Mouse (Mus musculus): ENCODE results near the gene Ppp1r26.

Ppp1r26 gene

DNA sequence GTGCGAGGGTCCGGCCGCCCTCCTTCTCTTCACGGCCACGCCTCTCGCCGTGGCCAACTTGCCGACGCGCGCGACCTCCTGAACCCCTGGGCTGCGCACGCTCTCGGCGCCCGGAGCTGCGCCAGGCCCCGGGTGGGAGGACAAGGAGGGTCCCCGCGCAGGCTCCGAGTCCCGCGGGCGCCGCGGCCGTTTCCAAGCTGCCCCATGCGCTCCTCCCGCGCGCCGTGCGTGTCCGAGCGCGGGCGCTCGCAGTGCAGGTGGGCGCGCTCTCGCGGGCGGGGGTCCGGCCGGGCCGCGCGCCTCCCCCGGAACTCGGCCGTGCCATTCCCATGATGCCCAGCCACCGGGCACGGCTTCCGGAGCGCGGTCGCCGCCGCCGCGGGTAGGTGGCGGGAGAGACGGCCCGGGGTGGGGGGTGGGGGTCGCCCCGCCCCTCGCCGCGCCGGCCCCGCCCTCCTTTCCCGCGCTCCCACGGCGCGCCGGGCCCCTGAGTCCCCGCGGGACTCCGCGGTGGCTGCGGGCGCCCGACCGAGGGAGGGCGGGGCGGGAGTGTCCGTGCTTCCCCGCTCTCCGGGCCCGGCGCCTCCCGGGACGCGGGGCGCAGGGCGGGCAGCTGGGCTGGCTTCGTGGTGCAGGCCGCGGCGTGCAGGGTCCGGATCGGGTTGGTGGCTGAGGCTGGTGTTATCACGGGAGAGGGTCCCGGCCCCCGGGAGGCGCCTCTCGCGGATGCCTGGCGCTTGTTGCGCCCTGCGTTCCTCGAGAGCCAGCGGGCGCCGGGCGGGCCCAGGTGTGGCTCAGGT is at the start of gene Ppp1r26:
TSS of gene Ppp1r26 (plus strand) at position 286 of the 800 bp plus-strand sequence.
- in situ Hi-C loops (cut with MboI, MseI), result no loop called here

DNA sequence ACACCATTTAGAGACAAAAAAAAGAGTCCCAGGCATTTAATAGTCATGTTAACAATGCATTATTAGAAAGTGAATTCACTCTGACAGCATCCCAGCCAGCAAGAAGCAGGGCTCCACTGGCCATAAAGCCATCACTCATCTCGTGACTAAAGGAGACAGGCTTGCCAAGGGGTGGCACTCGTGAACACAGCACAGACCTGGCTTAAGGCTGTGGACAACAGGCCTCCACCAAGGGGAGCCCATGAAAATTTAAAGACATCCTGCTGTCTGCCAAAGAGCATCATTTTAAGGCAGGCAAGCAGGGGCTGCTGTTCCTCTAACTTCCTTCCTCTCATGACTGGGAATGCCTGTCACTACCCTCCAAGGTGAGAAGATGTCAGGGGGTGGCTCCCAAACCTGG is 49.7 kb upstream of the Ppp1r26 start:
- in situ Hi-C loops (cut with MboI, MseI), result no loop called here

DNA sequence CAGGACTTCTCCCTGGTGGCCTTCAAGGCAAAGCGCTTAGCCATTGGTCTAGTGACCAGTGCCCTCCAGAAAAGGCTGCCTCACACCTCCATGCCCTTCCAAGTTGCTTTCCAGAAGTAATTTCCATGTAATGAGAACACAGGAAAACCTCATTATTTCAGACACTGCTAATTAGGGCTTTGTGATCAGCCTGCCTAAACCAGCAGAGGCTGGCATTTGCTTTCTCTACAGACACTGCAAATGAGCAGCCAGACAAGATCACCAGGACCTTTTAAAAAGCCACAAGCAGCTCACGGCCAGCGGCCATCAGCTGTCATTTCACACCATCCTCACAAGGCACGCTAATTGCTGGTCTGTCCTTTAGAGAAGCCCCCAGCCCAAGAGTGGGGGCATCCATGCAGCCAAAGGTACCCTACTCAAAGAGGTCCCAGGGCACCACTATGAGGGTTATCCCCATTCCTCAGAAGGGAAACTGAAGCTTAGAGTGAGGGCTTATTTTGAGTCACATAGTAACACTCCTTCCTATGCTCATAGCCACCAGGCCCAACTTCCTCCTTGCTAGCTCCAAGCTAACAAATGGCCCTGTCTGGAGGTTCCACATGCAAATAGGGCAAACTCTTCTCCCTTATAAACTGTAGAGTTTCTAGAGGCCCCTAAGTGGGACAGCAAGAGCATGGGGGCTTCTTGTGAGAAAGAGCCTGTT is 49.0 kb upstream of the Ppp1r26 start:
- in situ Hi-C loops (cut with MboI, MseI), result no loop called here

DNA sequence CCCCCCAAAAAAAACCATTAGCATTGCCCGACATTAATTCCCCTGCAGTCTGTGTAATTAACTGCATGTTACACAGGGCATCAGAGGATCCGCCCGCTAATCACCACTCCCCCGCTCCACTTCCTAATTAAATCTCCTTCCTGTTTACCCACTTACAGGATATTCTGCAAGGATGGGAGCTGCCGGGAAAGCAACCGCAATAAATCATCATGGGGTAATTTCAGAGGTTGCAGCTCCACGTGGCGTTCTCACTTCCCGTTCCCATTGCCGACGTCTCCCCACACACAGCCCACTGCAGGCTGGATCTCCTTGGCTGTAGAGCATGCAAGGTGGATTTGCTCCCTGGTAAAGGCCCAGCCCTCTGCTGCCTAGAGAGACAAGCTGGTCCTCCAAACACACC is 45.0 kb upstream of the Ppp1r26 start:
- in situ Hi-C loops (cut with MboI, MseI), result no loop called here

DNA sequence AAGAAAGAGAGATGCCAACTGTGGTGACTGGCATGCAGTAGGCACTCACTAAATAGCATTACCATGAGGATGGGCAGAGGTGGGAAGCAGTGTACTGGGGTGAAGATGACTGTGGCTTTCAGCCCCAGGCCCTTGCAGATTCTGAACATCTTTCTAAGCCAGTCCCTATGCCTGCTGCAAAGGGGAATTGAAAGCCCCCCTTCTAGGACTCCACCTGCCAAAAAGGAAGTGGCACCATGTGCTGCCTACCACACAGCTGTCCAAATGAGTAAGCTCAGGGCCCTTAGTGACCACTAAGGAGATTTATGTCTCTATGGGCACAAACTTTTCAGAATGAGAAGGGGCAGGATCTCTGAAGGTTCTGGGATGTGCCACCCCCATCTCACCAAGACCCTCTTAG is 44.5 kb upstream of the Ppp1r26 start:
- in situ Hi-C loops (cut with MboI, MseI), result no loop called here

DNA sequence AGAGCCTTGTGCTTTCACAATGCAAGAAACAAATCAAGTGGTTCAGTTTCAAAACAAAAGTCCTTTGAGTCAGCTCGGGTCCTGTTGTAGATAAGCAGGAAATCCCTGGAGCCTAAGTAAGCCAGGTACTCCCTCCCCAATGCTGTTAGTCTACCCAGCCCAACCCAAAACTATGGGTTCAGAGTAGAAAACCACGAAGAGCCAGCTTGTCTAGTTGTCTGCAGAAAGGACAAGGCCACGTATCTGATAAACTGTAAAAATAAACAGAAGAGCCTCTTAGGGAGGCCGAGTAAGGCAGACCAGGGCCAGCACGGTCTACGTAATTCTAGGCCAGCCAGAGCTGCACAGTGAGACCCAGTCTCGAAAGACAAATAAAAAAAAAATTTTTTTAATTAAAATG is 38.8 kb upstream of the Ppp1r26 start:
- in situ Hi-C loops (cut with MboI, MseI), result no loop called here

DNA sequence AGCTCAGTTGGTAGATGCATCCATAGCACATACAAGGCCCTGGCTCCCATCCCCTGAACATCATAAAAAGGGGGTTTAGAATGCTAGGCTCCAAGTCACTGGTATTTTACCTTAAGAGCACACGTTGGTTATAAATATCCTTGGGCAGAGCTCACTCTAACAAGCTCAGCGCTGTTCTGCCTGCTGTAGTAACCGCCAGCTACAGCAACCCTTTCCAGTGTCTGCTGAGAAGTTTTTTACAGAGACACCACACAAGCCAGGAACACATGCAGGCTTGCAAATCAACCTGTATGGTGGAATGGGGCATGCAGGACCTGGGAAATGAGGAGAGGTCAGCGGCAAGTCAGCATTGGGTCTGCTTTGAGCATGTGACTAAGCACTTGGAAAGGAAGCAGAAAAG is 37.5 kb upstream of the Ppp1r26 start:
- in situ Hi-C loops (cut with MboI, MseI), result no loop called here

DNA sequence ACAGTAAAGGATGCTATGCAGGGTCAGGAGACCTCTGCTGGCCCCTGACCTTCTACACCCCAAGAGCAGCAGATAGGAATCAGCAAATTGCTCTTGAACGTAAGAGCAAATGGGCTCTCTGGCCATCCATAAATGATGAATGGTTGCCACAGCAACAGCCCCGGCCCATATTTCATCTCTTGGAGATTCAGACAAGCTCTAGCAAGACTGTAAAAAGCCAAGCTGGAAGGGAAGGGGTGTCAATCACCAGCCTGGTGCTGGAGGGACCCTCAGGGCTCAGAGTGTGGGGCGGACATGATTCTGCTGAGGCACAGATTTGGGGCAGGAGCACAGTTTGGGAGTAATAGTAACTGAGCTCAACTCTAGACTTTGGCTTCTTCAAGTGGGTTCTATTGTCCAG is 37.0 kb upstream of the Ppp1r26 start:
- in situ Hi-C loops (cut with MboI, MseI), result no loop called here

DNA sequence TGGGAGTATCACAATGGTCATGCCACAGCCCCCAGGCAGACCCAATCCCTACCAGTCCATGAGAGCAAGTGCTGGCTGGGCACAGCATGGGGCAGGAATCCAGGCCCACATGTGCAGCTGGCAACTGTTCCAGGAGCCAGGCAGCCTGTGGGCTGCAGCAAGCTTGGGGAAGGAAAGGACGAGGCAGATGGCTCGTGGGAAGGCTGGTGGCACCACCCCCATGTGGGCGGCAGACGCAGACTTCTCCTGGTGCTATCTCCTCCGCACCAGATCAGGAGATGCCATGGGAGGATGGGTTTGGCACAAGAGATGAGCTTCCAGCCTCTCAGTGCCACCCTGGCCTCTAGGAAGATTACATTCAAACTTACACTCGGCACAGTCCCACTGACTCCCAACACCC is 33.7 kb upstream of the Ppp1r26 start:
- in situ Hi-C loops (cut with MboI, MseI), result no loop called here

DNA sequence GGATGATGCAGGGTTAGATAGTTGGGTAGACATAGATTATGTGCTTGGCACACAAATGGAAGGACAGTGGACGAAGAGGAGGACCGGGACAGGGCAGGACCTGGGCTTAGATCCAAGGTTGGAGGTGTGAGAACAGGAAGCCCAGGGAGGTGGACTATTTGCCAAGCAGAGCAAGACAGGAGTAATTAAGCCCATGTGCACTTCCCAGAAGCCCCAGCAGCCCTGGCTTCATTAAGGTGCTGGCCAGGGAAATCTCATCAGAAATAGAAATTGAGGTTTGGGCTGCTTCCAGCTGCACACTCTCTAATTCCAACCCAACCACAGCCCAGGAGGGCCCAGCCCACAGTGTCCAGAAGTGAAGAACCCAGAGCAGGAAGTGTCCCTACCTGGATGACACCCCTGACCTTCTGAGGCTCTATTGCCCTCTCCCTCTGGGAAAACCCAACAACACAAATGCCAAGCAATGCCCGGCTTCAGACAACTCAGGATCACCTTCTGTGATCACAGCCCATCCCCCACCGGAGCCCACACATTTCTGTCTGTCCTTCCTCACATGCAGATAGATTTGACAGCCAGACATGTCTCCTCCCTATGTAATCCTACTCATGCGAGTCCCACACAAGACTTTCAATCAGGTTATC is 32.4 kb upstream of the Ppp1r26 start:
- in situ Hi-C loops (cut with MboI, MseI), result no loop called here

DNA sequence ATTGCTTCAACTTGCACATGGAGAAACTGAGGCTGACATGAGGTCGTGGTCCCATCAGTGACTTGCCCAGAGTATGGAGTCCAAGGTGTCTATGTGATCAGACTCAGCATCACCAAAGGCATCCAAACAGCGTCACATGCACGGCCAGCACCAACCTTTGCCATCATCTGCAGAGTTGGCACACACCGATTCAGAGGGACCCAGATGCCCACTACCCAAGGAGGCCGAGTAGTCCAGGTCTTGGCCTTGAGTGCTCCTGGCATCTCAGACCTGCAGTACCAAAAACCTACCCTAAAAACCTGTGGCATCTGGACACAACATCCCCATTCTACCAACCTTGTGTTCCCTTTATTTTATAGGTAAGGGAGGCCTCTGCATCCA is 31.9 kb upstream of the Ppp1r26 start:
- in situ Hi-C loops (cut with MboI, MseI), result no loop called here

DNA sequence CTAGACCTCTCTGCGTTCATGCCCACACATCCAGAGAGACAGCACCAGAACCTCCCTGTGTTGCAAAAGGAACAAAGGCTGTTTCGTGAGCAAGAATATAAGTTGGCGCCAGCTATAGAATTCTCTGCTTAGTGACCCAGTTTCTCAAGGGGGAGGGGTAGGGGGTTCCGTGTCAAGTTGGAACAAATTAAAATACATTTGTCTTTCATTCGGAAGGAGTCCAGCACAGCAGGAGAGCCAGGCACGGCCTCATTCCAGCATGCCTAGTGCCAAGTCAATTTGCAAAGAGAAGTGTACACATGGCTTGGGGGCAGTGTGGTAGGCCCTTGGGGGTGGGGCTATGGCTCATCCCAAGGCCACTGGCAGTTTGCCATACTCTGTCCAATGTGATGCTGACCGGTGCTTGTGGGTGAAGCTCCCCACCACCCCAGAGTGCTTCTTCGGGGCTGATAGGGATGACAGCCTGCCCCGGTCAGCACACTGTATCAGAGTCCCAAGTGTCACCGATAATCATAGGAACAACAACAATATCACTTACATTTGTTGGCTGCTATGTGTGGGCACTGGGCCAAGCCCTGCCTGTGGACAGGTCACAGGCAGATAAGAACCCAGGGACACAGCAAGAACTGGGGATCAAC is 31.1 kb upstream of the Ppp1r26 start:
- in situ Hi-C loops (cut with MboI, MseI), result no loop called here

DNA sequence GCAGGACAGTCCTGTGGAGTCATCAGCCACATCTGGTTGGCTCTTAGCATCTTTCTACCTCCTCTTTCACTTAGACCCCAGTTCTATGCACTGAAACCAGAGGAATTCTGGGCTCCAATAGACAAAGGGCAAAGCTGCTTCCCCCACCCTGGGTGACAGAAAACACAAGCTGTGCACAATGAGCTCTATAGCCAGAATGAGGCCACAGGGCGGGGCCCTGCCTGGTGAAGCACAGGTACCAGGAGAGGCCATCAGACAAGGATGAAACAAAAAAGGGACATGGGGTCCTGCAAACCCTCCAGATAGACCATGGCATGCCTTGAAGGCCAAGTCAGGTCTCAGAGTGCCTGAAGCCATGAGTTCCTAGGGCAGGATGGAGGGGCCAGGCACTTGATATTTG is 30.1 kb upstream of the Ppp1r26 start:
- in situ Hi-C loops (cut with MboI, MseI), result no loop called here

DNA sequence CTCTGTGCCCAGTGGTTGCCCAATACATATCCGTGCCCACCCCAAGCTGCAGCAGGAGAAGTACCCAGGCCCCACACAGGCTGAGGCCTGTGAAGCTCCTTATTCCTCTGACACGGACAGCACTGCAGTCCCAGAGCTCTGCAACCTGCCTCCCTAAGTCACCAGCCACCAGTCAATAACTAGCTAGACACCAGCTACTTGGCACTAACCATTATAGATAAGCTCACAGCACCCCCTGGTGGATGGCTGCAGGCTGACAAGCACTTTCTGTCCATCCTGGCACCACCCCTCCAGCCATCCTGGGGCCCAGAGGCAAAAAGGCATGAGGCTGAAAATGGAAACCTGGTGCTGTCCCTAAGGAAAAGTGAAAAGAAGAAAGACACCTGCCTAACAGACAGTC is 28.6 kb upstream of the Ppp1r26 start:
- in situ Hi-C loops (cut with MboI, MseI), result no loop called here

DNA sequence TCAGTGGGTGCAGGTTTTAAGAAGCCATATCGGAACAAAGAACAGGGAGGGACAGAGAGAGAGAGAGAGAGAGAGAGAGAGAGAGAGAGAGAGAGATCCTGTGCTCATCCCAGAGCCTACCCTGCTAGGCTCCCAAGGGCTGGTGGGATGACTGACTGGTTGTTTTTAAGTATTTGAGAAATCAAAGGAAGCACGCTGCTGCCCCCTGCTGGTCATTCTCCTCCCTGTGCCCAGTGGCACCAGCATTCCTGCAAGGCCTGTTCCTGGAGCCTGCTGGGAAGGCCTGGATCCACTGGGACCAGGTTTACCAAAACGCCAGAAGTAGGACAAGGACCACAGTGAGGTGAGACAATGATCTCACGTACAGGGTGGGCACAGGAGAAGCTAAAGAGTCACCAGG is 26.7 kb upstream of the Ppp1r26 start:
- in situ Hi-C loops (cut with MboI, MseI), result loop anchor here (5.0 kb wide), 1 partner anchor 218 kb away; no protein-coding TSS in a partner anchor

DNA sequence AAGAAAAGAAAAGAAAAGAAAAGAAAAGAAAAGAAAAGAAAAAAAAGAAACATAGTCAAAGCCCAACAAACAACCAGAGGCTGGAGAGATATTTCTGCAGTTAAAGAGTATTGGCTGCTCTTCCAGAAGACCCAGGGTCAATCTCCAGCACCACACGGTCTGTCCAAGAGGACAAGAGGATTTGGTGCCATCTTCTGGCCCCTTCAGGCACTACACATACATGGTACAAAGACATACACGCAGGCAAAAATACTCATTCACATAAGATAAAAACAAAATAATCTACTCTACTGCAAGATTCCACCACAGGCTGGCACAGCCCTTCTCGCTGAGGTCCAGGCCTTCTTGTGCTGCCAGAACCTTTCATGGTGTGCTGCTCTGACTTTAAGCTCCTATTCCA is 23.4 kb upstream of the Ppp1r26 start:
- in situ Hi-C loops (cut with MboI, MseI), result loop anchor here (5.0 kb wide), 1 partner anchor 221 kb away; no protein-coding TSS in a partner anchor

DNA sequence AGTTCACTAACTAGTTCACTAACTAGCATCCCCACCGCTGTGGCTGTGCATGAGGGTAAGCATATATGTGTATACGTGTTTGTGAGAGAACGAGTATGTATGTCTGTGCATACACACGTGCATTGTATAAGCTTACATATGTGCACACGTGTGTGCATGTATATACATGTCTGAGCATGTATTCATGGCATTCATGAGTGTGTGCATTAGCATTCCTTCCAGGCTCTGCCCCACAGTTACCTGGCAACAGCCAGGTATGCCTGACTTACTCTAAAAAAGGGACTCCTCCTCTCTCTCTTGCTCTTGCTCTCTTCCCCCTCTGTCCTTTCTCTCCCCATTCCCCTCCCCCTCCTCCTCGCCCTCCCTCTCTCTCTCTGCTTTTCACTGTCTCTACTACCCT is 19.4 kb upstream of the Ppp1r26 start:
- in situ Hi-C loops (cut with MboI, MseI), result no loop called here

DNA sequence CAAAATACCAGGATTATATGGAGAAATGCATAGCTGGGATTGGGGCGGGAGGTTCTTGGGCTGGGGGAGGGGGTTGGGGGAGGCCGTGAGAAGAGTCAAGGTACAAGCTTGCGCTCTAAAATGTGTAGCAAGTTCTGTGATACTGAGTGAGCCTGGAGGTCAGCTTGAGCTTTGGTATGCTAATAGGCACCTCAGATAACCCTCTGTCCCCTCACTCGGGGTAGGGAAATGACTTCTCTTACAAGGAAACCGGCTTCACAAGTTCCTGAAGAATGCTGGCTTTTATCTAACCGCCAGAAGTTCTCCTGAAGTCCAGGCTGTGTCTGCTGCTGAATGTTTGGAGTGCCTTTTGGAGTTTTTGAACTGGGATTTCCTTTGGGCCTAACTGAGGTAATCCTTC is 15.8 kb upstream of the Ppp1r26 start:
- in situ Hi-C loops (cut with MboI, MseI), result no loop called here

DNA sequence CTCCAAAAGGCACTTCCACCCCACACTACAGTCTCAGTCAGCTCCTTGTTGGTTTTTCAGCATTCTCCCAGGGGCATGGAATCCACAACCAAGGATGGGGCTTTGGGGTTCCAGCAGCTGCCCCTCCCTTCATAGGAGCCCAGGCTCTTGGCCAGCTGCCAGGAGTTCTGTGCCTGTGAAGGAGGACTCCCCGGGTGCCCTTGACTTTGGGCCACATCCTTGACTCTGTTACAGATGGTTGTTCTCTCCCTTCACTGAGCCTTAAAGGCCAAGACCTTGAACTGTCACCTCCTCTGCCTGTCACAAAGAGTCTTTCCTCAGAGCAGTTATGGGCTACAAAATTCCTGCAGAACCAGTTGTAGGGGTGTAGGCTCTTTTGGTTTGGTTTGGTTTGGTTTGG is 13.8 kb upstream of the Ppp1r26 start:
- in situ Hi-C loops (cut with MboI, MseI), result no loop called here

DNA sequence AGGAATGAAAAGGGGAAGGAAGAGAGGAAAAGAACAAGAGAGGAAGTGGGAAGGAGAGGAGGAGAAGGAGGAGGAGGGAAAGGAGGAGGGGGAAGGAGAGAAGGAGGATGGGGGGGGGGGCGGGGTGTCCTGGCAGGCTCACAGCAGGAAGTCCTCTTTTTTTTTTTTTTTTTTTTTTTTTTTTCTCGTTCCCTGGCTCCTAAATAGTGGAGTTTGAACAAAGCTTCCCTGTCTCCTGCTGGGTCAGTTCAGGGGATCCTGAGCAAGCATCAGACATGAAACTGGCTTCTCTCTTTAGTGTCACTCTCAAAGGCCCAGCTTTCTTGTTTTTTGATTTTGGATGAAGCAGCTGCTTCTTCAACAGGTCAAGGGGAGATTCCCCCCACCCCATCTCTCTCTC is 13.1 kb upstream of the Ppp1r26 start:
- in situ Hi-C loops (cut with MboI, MseI), result no loop called here

DNA sequence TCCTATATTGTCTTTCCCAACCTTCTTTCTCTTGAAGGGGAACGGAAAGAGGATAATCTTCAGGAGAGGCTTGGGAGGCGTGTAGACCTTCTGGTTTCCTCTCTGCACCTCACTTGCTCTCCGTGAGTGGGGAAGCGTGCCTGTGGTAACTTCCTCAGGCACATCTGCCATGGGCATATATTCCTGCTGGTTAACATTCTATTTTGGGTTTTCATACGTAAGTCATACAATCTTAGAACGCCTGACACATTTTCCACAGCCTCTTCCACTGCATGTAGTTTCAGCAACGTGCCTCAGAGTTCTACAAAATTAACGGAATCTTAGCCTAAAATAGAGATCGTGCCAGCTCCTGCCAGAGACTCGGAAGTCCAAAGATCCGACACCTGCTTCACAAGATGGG is 11.2 kb upstream of the Ppp1r26 start:
- in situ Hi-C loops (cut with MboI, MseI), result no loop called here

DNA sequence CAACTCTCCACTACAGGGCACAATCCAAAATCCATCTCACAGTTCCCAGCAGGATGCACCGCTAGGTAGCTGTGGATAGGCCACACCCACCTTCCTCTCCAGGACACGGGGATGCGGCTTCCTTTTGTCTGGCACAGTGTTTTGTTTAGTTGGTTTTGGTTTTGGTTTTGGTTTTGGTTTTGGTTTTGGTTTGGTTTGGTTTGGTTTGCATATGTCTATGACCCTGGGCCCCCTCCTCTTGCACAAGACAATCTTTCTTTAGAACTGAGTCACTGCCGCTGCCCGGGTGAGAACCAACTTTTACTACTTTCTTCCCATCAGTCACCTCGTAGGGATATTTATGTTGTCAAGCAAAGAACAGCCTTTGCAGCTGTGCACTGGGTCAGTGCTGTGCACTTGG is 5.8 kb upstream of the Ppp1r26 start:
- in situ Hi-C loops (cut with MboI, MseI), result no loop called here
